Mouse (Mus musculus): ENCODE measurements around the gene Gnai2.
A peak's percentile ranks its signal among the peaks of the same experiment; 100 is the strongest.
"Not testable (repeated sequence)": the region's sequence is repeated elsewhere in the genome, so short reads cannot be mapped to it uniquely, and the experiment has no call there.

Gene Gnai2

DNA sequence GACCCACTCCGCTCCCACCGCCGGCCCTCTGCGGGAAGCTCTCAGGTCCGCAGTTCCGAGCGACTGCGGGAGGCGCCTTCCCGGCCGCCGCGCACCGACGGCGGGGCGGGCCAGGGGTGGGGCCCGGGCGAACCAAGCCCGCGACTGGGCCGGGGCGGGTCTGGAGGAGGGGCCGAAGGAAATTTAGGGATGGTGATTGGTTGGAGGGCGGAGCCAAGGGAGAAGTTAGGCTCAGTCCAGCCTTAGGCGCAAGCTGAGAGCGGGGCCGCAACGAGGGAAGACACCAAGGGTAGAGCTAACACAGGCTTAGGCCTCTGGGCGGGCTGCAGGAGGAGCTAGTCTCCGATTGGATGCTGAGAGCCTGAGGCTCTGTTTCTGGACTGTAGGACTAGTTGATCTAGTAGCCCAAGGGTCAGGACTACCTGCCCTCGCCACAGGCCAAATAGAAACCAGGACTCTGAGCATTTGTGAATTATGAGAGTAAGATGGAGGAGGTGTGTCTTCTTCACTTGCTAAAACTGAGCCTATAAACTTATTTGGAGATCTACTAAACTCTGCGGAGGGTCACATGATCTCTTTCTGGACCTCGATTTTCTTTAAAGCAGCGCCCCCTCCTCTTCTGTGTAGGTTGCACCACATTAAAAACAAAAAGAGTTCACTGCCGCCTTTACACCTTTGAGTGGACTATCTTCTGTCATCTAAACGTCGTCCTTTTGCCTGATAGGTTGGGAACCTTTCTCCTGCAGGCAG is at the start of gene Gnai2:
Gene Gnai2, minus strand, starts transcription at position 89 of the 750 bp plus-strand sequence.
- DNase-seq (ENCODE audit: low spot score): peak; percentile 90

- no peak for DNase-seq (ENCODE audit: low spot score)
These were observed 47.2 kb upstream of the Gnai2 start for GRCm38 (mm10) chr9:107682405-107682804.

DNA sequence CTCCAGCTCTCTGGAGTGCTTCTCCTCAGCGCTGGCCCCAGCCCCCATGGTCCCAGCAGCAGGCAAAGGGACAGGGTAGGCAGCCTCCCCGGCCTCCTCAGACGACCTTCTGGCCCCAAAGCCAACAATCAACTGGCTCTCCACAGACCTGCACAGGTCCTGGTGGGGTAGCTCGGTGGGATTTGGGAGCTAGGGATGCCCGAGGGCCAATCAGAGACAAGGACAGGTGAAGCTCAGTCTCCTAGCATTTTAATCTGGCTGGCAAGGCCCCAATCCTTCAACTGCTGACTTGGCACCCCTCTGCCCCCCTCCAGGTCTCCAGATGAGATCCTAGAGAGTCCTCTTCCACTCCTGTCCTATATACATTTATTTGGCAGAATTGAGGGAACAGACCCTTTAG is 44.3 kb upstream of the Gnai2 start, which contains the start of gene Gnat1:
Gene Gnat1, minus strand, starts transcription at position 212 of the 400 bp plus-strand sequence.
- no peak for DNase-seq (ENCODE audit: low spot score)

DNA sequence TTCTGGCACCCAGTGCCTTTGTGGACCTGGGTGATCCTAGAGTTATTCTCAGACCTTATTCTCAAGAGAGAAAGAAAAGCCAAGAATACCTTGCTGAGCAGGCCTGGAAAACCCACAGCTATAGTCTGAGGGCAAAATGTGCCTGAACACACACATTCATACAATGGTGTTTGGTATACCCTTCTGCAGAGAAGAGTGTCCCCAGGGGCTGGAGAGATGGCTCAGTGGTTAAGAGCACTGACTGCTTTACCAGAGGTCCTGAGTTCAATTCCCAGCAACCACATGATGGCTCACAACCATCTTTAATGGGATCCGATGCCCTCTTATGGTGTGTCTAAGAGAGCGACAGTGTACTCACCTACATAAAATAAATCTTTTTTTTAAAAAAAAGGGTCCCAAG is 43.7 kb upstream of the Gnai2 start:
- DNase-seq (ENCODE audit: low spot score): no peak

- DNase-seq (ENCODE audit: low spot score): not testable (repeated sequence)
These were observed 42.8 kb upstream of the Gnai2 start for GRCm38 (mm10) chr9:107677819-107678526.

DNA sequence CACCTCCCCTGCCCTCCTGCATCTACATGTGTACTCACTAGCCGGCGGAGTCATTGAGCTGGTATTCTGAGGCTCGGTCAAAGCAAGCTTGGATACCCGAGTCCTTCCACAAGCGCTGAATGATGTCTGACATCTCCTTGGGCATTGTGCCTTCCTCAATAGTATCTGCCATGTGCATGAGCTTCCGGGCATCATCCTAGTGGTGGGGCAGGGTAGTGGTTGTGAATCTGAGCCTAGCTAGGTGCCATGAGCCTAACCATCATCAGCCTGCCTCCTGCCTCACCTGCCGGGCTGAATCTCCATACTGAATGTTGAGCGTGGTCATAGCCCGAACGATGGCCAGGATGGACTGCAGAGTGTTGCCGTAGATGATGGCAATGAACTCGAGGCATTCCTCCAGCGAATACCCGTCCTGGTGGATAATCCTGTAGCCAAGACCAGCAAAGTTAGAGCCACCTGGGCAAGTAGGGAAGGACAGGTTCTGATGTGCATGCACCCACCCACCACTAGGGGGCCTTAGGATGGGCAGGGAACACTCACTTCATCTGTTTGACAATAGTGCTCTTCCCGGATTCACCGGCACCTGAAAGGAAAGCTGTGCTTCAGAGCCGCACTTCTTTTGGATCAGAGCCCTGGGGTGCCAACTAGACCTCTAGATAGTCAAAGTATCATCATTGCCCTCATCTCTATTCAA is 42.1 kb upstream of the Gnai2 start:
- no peak for DNase-seq (ENCODE audit: low spot score)

GRCm38 (mm10) chr9:107676302-107676701 is 41.1 kb upstream of the Gnai2 start:
- DNase-seq (ENCODE audit: low spot score): no peak

DNA sequence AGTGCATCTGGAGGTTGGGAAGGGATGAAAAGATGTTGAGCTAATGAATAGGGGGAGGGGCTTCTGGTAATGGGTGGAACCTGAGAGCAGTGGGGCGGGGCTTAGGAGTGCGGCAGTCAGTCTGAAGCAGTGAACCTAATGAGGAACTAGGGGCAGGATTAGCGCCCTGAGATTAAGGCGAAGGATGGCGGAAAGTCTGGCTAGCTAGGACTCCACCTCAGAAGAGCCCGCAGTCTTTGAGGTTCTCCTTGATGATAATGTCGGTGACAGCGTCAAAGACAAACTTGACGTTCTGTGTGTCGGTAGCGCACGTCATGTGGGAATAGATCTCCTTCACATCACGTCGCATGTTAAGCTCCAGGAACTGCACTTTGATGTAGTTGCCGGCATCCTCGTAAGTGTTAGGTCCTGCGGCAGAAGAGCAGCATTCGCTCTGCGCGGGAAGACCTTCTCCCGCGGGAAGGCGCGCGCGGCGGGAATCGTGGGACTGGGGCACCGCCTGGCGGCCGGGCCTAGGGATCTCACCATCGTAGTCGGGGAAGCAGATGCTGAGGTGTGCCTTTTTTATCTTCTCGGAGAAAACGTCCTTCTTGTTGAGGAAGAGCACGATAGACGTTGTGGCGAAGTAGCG is 40.6 kb upstream of the Gnai2 start:
- DNase-seq (ENCODE audit: low spot score): peak; percentile 58

- no peak for DNase-seq (ENCODE audit: low spot score)
These were observed 39.7 kb upstream of the Gnai2 start for GRCm38 (mm10) chr9:107674609-107675429.

- DNase-seq (ENCODE audit: low spot score): no peak
These were observed 35.1 kb upstream of the Gnai2 start for GRCm38 (mm10) chr9:107670259-107670658.

GRCm38 (mm10) chr9:107669480-107669945 is 34.3 kb upstream of the Gnai2 start, which contains the start of gene Slc38a3:
TSS of gene Slc38a3 (minus strand) at chr9:107669530.
- DNase-seq (ENCODE audit: low spot score): no peak

- no peak for DNase-seq (ENCODE audit: low spot score)
These were observed 33.7 kb upstream of the Gnai2 start for GRCm38 (mm10) chr9:107668916-107669315.

DNA sequence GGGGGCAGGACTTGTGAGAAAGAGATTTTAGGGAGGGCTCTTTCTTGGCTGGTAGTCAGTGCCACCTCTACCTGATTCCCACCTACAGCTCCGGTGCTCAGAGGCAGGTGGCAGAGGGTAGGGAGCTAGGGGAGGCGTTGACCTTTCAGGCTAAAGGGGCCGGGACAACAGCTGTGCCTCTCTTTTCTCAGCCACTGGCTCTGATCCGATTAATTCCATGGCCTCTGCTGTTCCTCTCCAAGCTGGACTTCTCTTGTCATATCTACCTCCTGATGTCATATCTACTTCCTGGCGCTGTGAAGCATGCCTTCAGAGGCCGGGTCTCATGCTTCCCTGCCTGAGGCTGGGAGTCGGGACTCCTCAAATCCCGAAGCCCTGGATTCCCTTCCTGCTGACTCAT is 32.8 kb upstream of the Gnai2 start:
- no peak for DNase-seq (ENCODE audit: low spot score)

GRCm38 (mm10) chr9:107667219-107667618 is 32.1 kb upstream of the Gnai2 start:
- no peak for DNase-seq (ENCODE audit: low spot score)

- no peak for DNase-seq (ENCODE audit: low spot score)
These were observed 31.6 kb upstream of the Gnai2 start for GRCm38 (mm10) chr9:107666751-107667205.

DNA sequence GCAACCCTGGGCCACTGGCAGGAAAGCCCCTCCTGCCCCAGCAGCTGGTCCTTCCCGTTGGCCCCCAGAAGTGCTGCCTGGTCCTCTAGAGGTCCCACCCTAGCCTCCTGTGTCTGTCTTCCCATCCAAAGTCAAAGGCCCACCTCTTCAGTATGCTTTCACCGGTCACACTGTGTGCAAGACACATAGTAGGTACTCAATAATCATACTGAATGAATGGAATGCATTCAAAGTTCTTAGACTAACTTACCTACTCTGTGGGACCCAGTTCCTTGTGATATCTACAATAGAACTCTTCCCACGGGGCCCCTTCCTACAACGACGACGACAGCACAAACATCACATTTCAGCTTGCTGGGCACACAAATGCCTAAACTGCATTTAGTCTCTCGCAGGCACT is 30.1 kb upstream of the Gnai2 start:
- DNase-seq (ENCODE audit: low spot score): no peak

DNA sequence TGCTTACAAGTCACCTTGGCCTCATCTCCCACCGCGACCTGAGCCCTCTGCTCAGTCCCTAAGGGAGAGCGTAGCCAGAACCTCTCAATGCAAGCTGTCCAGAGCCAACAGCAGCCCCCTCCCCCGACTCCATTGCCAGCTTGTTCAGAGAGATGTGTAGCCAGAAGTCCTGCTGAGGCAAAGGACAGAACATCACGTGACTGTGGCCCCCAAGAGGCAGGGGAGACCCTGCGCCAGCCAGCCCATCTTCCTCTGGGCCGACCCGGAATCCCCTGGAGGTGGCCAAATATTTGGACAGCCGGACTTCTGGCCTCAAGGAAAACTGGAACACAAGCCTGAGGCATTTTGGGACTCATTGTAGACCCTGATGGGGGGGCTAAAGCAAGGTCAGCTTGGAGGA is 28.4 kb upstream of the Gnai2 start:
- no peak for DNase-seq (ENCODE audit: low spot score)

- DNase-seq (ENCODE audit: low spot score): no peak
These were observed 27.2 kb upstream of the Gnai2 start for GRCm38 (mm10) chr9:107662342-107662741.

DNA sequence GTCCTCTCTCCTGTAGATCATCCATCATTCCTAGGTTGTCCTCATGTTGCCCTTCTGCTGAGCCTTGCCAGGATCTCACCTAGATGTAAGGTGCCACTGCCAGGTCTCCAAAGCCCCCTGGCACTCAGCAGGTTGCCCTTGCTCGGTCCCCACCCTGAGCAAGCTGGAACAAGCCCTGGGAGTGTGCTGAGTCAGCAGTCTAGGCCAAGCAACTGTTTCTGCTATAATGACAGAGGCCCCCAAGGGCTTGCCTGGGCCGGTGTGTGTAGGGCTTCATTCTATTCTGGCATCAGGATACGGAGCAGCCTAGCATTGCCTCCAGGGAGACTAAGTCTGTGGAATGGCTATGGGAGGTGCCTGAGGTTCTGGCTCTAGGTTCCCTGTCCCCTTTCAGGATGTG is 25.6 kb upstream of the Gnai2 start:
- no peak for DNase-seq (ENCODE audit: low spot score)

DNA sequence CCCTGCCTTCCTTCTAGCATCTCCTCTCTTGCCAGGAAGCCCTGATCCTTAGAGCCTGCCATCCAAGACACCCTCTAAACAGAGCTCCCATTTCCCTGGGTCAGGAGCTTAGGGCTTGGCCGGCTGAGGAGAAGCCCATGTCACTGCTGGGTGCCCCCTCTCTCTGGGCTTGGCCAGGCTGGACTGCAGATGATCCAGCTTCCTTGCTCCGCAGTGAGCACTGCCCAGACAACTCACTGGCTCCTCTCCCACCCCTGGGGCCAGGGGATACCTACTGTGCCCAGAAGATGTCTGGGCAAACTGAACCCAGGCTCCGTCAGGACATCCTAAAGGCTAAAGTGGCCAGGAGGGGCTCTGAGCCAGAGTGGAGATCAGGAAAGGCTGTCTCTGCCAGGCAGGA is 24.8 kb upstream of the Gnai2 start:
- no peak for DNase-seq (ENCODE audit: low spot score)

GRCm38 (mm10) chr9:107659551-107659950 is 24.4 kb upstream of the Gnai2 start:
- no peak for DNase-seq (ENCODE audit: low spot score)

Data from ovary, postnatal 10 days (tissue).